Mouse (Mus musculus) megakaryocyte progenitor cell, adult 5-6 weeks (primary cell): ENCODE measurements at regions not wholly inside any gene's neighbourhood (a gene's known extent, or its start where the extent isn't known, plus 50 kb on each side); places are given as distances from the start of the nearest gene placed in this dataset.

Experiments used
- ATAC-seq: replicated peaks from 2 replicates; pipeline ENCODE4 v1.8.0; 2016; ENCODE audit warnings: mild to moderate bottlenecking, moderate TSS enrichment, inconsistent platforms; ENCODE audit not compliant: poor library complexity

DNA sequence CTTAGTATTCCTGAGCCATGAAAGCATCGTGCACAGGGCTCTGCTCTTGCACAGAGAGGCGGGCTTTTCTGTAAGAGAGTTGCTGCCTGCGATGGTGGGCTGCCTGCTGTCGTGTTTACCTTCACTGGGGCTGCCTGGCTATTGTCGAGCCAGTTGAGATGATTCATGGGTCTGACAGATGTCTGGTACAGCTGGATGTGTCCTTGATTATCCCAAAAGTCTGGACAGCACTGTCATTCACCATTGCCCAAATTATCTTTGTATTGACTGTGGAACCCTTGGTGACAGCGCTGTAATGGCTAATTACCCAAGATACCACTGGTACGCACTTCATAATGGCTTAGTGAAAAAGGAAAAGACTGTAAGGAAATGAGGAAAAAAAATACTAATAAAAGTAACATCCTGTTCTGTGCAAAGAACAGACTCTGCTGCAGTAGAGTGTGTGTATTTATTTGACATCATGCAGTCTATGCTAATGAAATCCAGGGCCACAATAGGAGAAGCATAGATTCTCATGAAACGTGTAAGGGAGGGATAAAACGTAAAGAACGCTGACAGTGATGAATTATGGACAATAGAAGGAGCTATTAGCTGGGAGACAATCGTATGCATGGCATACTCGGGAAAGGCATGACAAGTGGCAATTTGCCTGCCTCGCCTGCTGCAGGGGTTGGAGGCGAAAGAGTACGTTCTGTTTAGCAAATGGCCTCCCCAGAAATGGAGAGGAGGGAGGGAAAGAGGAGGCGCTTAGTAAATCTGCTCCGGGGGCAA, 208.2 kb upstream of the Atp5g3 start:
- no peak for ATAC-seq

DNA sequence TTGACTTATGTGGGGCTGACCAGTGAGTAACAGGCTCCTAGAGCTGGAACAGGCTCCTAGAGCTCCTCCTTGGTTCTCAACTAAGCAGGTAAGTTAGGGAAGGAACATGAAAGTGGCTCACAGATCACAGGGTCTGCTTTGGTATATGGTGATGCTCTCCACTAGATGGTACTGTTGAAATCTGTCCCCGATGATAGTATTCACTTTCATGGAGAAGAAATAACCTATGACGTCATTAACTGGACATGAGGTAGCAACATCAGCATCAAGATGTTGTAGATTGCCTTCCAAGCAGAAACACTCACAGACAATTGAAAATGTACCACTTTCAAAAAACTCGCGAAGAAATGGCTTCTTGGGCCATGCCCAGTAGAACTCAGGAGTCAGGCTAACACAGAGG, 195.3 kb upstream of the Atp5g3 start:
- no peak for ATAC-seq

- no peak for ATAC-seq
Measured at GRCm38 (mm10) chr2:74099671-74100372, 188.7 kb upstream of the Atp5g3 start.

DNA sequence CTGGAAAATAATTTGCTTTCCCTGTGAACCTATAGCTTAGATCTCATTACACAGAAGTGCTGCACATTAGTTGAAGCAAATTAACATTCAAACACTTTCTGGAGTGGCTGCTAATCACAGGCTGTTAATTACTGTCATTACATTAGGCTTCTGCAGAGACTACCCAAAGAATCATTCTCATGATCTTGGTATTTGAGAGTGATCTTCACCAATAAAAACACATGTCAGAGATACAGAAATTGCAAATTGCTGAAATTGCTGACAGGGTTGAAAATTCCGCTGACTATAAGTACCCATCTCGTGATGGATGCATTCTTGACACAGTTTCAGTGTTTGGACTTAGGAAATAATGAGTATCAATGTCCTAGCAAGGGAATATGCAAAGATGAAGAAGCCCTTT, 185.7 kb upstream of the Atp5g3 start:
- no peak for ATAC-seq

- ATAC-seq = no peak
Measured at GRCm38 (mm10) chr2:74093494-74093893, 182.4 kb upstream of the Atp5g3 start.

GRCm38 (mm10) chr2:74087375-74087774, 176.2 kb upstream of the Atp5g3 start:
- no peak for ATAC-seq

- no peak for ATAC-seq
Measured at GRCm38 (mm10) chr2:74084971-74085370, 173.8 kb upstream of the Atp5g3 start.

DNA sequence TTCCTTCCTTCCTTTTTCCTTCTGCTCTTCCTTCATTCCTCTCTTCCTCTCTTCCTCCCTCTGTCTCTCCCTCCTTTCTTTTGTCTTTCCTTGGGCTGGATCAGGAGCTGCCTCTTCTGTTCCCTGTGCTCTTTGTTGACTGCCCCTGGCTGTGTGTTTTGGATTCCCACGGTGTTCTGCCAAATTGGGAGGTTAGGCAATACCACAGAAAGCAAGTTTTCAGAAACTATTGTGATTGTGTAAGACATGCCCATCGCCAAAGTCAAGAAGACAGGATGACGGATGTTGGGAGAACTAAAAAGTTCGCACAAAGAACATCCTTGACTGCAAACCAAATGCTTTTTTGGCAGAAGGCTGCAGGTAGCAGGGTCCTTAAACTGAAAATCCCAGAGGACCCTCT, 165.6 kb upstream of the Atp5g3 start:
- no peak for ATAC-seq

- ATAC-seq = no peak
Measured at GRCm38 (mm10) chr2:74075566-74075965, 164.4 kb upstream of the Atp5g3 start.

DNA sequence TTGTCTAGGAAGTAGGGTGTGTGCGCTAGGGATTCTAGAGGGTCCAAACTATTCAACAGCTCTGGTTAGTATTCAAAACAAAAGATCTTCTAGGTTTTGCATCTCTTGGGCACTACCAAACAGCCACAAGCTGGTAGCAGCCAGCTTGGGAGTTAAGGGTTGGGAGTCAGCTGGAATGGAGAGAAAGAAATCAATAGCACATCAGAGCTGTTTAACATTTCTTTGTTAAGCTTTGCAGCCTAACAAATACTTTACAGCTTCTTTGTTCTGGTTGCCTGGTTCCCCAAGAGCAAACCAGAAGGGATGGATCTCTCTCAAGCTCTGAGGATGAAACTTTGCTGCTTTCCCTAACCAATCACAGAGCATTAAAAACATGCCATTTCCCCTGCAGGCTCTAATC, 162.3 kb upstream of the Atp5g3 start:
- no peak for ATAC-seq

DNA sequence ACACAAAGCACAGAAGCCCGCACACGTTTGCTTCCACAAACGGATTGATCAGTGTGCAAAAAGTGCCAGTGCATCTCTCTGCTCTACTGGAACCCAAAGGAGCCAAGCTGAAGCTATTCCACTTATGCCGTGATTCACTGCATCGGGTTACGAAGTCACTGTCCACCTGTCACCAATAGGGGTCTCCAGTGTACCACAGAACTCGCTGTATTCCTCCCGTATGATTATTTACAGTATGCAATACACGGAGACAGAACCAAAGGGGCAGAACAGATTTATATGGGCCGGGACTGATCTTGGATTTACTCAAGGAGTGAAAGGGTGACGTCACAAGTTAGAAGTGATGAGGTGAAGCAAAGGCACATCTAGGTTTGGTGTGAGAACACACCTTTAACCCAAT, 155.5 kb upstream of the Atp5g3 start:
- ATAC-seq = peak; percentile 88

- no peak for ATAC-seq
Measured at GRCm38 (mm10) chr2:74064369-74064768, 153.2 kb upstream of the Atp5g3 start.

DNA sequence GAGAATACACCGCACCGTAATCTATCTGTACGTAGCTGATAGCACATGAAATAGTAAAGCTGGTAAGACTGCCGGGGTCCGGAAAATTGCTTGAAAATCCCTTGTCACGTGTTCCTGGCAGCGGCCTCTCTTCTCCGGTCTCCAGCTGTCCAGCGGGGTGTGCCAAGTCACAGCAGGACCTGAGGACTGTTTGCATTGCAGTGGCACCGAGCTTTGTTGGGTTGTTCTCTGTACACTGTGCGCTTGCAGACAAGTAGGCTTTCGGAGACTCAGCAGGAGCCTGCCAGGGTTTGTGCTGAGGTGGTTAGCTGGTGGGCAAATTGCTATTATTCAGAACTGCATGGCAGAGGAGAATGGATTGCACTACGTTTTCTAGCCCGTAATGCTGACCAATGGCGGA, 152.7 kb upstream of the Atp5g3 start:
- ATAC-seq = no peak

DNA sequence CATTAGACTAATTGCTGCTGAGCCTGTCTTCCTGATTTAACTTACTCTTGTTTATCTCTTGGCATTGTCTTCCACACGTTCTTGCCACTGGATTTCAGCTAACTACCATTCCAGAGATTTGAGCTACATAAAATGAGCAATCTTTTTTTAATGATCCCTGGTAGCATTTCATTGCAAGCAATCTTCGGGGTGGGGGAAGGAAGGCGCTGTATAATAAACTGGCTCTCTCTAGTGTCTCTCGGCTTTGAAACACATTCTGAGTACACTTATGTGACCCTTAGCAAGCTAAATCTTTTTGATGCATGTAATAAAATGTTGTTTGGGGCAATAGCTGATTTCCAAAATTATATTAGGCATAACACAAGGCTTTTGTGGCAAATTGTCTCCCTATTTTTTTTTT, 152.2 kb upstream of the Atp5g3 start:
- no peak for ATAC-seq

GRCm38 (mm10) chr2:74042430-74042829, 131.3 kb upstream of the Atp5g3 start:
- ATAC-seq = no peak

DNA sequence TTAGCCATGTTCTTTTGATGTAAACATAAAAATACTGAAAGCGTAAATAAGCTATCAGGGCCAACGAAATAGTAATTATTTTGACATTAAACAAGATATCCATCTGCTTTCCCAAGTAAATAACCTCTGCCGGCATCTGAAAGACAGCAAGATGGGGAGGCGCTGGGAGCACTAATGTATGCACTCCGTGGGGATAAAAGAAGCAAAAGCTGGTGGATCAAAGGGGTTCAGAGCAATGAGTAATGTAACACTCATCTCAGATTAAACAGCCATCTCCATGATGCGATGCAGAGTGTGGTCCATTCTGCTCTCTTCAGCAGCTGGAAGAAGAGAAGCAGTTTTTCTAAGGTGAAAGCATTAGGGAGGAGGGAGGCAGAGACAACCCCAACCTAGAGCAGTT, 128.5 kb upstream of the Atp5g3 start:
- ATAC-seq = no peak

- no peak for ATAC-seq
Measured at GRCm38 (mm10) chr2:74036043-74036442, 124.9 kb upstream of the Atp5g3 start.

GRCm38 (mm10) chr2:74032177-74033021, 121.3 kb upstream of the Atp5g3 start:
- no peak for ATAC-seq

DNA sequence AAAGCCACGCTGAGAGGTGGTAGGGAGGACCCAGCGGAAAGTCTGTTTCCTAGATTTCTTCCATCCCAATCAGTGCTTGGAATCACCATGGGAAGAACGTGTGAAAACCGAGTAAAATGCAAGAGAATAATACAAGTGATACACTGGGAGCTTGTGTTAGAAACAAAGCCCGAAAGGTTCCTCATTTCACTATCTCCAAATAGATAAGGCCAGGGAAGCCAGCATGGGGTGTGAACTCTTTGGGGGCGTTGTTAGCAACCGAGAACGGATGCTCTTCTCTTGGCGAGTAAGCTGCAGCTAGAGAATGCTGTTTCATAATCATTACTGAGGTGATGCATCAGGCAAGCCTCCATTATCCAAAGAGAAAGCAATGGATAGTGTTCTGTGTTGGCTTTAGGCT, 118.8 kb upstream of the Atp5g3 start:
- ATAC-seq = no peak

DNA sequence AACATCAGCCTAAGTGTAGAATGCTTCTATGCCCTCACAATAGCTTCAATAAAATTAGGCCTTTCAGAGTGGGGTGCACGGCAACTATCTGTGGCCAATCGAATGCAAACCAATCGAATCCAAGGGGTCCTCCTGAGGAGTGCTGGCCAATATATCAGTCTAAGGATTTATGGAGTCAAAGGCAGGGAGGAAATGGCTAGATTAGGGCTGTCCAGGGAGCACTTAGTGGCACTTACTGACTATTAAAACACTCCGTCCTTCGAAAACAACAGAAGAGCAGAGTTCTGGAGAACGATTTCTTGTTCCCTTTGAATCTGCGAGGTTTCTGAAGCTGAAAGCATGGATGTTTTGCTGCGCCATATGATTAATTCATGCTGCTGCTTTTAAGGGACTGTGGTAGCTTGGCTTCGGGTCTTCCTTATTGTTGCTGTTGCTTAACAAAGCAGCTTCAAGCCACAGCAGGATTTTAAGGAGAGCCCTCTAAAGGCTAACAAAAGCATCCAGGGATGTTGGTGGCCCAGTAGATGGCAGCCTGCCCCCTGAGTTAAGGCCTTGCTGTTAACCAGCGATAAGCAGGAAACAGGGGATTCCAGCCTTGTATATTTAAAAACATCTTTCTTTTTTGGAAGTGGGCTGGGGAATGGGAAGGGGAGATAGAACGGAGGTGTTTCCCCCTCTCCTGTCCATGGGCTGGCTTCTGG, 116.4 kb upstream of the Atp5g3 start:
- ATAC-seq = no peak

- ATAC-seq = no peak
Measured at GRCm38 (mm10) chr2:74015146-74015545, 104.0 kb upstream of the Atp5g3 start.
